Mouse (Mus musculus) E14TG2a.4 (cell line): ENCODE results near the gene Rbm3.

Experiments used
- CTCF ChIP-seq: conservative IDR thresholded peaks from 2 replicates; pipeline ENCODE4 v1.5.1; 2014; ENCODE audit warnings: low read length
- NANOG ChIP-seq: IDR thresholded peaks from 2 replicates; pipeline ENCODE4 v1.6.1; 2014; ENCODE audit warnings: borderline replicate concordance, low read length, mixed read lengths
- POU5F1 ChIP-seq: IDR thresholded peaks from 2 replicates; pipeline ENCODE4 v1.6.1; 2014; ENCODE audit warnings: low read length, borderline replicate concordance

GRCm38 (mm10) chrX:8192640-8193418, 47.1 kb upstream of the Rbm3 start:
- no peak for TF ChIP-seq CTCF
- no peak for TF ChIP-seq NANOG
- TF ChIP-seq POU5F1: no peak
